Mouse (Mus musculus) adrenal gland, postnatal 36 days (tissue): ENCODE results near the gene Hsd11b2. TPM values are rescaled to one million over a fixed set of nuclear protein-coding genes. Genes with fewer than 3 reads are reported as not detected.
A peak's percentile ranks its signal among the peaks of the same experiment; 100 is the strongest.

Source experiments
- DNase-seq, 2 experiments: peaks; one replicate each; pipeline ENCODE4 v3.0.0; 2021; ENCODE audit warnings: mixed read lengths in 1 of 2
- total RNA-seq, 2 experiments: library from RNA; stranded (reverse); gene quantifications; 2 replicates each; pipeline ENCODE4 v1.2.3; 2021

The Hsd11b2 gene
- total RNA-seq, 2 experiments from 2014 or later: 0.23 to 0.66 TPM

- no peak for DNase-seq
These were observed 34.6 kb upstream of the Hsd11b2 start for GRCm38 (mm10) chr8:105484030-105484368.

GRCm38 (mm10) chr8:105484392-105484791 is 34.2 kb upstream of the Hsd11b2 start:
- DNase-seq: peak; percentile 51 to 66

GRCm38 (mm10) chr8:105488082-105488481 is 30.5 kb upstream of the Hsd11b2 start:
- DNase-seq: no peak

GRCm38 (mm10) chr8:105489281-105489680 is 29.3 kb upstream of the Hsd11b2 start:
- DNase-seq: no peak

- DNase-seq: no peak
These were observed 25.1 kb upstream of the Hsd11b2 start for GRCm38 (mm10) chr8:105493495-105493894.

- DNase-seq: no peak
These were observed 24.0 kb upstream of the Hsd11b2 start for GRCm38 (mm10) chr8:105494566-105494965.

GRCm38 (mm10) chr8:105495350-105496302 is 22.9 kb upstream of the Hsd11b2 start:
- no peak for DNase-seq

GRCm38 (mm10) chr8:105496439-105497180 is 21.9 kb upstream of the Hsd11b2 start, which contains the start of gene Zdhhc1:
Zdhhc1 (minus strand) TSS chr8:105496902.
- DNase-seq: peak; percentile 93 to 95

GRCm38 (mm10) chr8:105499787-105500186 is 18.8 kb upstream of the Hsd11b2 start:
- no peak for DNase-seq

GRCm38 (mm10) chr8:105504617-105505016 is 13.9 kb upstream of the Hsd11b2 start:
- DNase-seq: no peak

GRCm38 (mm10) chr8:105506977-105507376 is 11.6 kb upstream of the Hsd11b2 start:
- DNase-seq: no peak

- no peak for DNase-seq
These were observed 9.8 kb upstream of the Hsd11b2 start for GRCm38 (mm10) chr8:105508758-105509157.

GRCm38 (mm10) chr8:105509997-105510735 is 8.4 kb upstream of the Hsd11b2 start:
- no peak for DNase-seq

GRCm38 (mm10) chr8:105514194-105514593 is 4.4 kb upstream of the Hsd11b2 start:
- DNase-seq: no peak

- peak; percentile 80 to 83 for DNase-seq
These were observed 3.9 kb upstream of the Hsd11b2 start for GRCm38 (mm10) chr8:105514656-105515055.

GRCm38 (mm10) chr8:105516018-105516645 is 2.4 kb upstream of the Hsd11b2 start:
- DNase-seq: peak; percentile 77 to 83

- DNase-seq: no peak
These were observed 1.2 kb upstream of the Hsd11b2 start for GRCm38 (mm10) chr8:105517346-105517745.

- no peak for DNase-seq
These were observed 1.0 kb downstream of the Hsd11b2 start for GRCm38 (mm10) chr8:105519591-105519990.

GRCm38 (mm10) chr8:105520521-105520920 is 2.0 kb downstream of the Hsd11b2 start:
- no peak for DNase-seq

GRCm38 (mm10) chr8:105521061-105521460 is 2.5 kb downstream of the Hsd11b2 start:
- no peak for DNase-seq

- DNase-seq: no peak
These were observed 3.6 kb downstream of the Hsd11b2 start for GRCm38 (mm10) chr8:105521995-105522769.
